Mouse (Mus musculus) layer of hippocampus, adult 11-12 months (tissue): ENCODE results near the gene Tyrobp.
A peak's percentile ranks its signal among the peaks of the same experiment; 100 is the strongest.

ENCODE experiments used
- DNase-seq: peaks from one replicate; pipeline ENCODE4 v3.0.0; 2022; ENCODE audit warnings: low spot score

Tyrobp gene

GRCm38 (mm10) chr7:30413596-30413995 lies at the start of gene Tyrobp:
Gene Tyrobp (plus strand): TSS chr7:30413760.
- no peak for DNase-seq

DNA sequence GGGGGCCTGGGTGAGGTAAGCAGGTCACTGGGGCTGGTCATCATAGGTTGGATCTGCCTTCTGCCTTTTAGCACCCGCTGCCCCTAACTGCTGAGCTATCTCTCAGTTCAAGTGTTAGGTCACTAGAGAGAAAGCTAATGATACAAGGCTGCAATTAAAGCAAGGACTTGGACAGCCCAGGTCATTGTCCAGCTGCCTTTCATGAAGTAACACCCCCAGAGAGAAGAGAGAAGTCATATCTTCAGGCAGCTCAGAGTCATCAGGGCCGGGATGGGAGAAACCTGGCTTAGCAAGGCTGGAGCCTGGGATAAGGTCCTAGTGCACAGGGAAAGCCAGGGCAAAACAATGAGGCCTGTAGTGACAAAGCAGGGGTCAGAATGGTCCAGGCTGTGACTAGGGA lies 46.1 kb upstream of the Tyrobp start:
- DNase-seq: no peak

- DNase-seq: peak; percentile 97
Measured at GRCm38 (mm10) chr7:30373501-30373962, 40.0 kb upstream of the Tyrobp start.

DNA sequence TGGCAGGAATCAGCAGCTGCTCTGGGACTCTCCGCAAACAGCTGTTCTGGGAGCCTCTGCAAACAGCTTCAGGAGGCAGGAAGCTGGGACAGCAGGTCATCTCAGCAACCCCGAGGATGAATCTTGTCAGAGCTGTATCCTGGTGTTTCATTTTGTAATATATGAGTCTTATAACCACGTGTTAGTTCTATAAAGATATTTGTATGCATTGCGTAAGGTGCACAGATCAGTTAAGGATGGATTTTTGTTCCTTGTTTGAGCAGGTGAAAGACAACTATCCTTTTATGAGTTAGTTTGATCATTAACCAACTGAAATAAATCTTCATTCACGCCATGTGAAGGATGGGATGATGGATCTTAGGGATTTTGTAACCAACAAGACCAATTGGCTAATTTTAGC lies 33.5 kb upstream of the Tyrobp start:
- no peak for DNase-seq

- DNase-seq: no peak
Measured at GRCm38 (mm10) chr7:30384106-30384505, 29.5 kb upstream of the Tyrobp start.

GRCm38 (mm10) chr7:30392746-30393520 lies 20.6 kb upstream of the Tyrobp start:
- no peak for DNase-seq

DNA sequence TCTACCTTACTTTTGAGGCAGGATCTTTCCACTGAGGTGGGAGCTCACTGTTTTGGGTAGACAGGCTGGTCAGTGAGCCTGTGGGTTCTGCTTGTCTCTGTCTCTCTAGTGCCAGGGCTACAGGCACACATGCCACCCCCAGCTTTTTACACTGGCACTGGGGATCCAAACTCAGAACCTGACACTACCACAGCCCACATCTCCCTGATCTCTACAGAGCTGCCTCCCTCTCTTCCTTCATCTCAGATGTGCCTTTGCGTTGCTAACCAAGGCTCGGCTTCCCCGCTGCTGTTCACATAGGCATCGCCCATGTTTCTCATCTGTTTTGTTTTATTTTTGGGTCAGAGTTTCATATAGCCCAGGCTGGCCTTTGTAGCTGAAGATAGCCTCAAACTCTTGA lies 19.9 kb upstream of the Tyrobp start:
- DNase-seq: no peak

DNA sequence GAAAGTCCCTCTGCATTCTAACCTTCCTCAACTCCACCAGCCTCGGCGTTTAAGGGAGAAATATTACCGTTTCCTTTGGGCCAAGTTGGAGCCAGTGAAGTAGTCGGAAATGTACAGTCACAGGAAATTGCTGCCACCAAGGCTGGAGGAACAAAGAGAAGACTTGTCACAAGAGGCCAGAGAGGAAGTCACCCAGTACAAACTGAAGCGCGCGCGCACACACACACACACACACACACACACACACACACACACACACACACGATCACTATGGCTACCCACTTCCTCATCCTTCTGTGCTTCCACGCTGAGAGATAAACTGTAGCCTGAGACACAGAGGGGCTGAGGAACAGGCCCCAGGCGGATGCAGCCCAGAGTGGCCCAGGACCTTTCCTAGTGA lies 19.2 kb upstream of the Tyrobp start:
- peak; percentile 45 for DNase-seq

GRCm38 (mm10) chr7:30394871-30395270 lies 18.7 kb upstream of the Tyrobp start:
- no peak for DNase-seq

DNA sequence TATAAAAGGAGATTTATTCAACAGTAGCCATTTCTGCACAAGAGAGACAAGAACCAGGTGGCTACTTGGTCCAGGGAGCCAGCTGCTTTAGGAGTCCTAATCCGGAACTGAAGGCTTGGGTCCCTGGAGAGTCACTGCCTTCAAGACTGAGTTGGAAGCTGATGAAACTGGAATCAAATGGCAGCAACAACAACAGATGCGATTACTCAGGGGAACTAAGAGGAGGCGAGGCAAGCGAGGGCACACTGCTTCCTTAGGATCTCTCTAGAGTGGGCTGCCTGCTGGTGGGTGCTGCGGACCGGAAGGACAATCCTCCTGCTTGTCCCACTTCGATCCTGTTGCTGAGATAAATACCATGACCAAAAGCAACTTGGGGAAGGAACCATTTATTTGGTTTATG lies 13.9 kb upstream of the Tyrobp start:
- DNase-seq: no peak

GRCm38 (mm10) chr7:30402343-30402742 lies 11.2 kb upstream of the Tyrobp start:
- no peak for DNase-seq

DNA sequence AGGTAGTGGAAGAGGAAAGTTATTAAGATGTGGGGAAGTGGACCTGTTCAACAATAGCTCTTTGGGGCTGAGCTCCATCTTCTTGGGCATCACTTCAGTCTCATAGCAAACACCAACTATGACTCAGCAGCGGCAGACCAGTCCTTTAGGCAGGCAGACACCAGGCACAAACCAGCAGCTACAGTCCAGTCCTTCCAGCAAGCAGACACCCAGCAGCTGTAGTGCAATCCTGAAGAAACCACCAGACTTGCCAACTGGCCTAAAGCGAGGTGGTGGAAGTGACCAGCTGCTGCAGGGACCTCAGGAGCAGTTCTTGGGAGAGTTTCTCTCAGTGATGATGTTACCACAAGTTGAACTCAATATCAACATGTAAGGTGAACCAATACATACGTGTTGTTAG lies 4.9 kb upstream of the Tyrobp start:
- no peak for DNase-seq

DNA sequence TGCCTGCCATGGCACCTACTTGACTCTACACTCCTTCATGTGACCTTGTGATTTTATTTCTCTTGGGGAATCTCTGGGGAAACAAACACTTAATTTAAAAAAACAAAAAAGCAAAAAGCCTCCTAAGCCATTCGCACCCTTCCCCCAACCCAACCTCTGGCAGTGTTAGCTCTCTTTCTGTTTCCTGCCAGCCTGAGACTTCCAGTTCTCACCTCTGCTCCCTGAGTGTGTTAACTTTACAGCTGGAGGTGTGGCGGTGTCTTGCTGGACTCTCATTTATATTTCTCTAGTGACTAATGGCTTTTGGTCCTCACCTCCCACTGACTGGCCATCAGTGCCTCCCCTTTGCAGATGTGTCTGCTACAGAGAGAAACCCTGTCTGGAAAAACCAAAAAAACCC lies 3.8 kb upstream of the Tyrobp start:
- no peak for DNase-seq

GRCm38 (mm10) chr7:30411023-30411422 lies 2.5 kb upstream of the Tyrobp start:
- no peak for DNase-seq

GRCm38 (mm10) chr7:30412735-30413147 lies 819 bp upstream of the Tyrobp start:
- peak; percentile 42 for DNase-seq

DNA sequence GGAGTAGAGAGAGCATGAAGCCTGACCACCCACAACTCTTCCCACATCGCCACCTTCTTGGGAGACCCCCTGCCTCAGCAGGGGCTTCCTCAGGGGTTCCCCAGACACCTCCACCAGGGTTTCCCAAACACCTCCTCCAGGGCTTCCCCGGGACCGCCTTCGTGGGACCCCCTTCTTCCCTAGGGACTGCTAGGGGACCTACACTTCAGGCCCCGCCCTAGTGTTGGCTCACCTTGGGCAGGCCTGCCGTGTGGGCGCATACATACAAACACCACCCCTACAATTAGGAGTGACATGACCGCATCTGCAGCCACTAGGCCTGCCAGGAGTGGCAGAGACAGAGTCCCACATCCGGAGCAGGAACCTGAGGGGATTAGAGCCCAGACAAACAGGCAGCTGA lies 4.3 kb downstream of the Tyrobp start:
- DNase-seq: no peak

GRCm38 (mm10) chr7:30419561-30420499 lies 6.3 kb downstream of the Tyrobp start, which contains the start of gene Hcst:
Gene Hcst (minus strand): TSS chr7:30419854.
- no peak for DNase-seq

DNA sequence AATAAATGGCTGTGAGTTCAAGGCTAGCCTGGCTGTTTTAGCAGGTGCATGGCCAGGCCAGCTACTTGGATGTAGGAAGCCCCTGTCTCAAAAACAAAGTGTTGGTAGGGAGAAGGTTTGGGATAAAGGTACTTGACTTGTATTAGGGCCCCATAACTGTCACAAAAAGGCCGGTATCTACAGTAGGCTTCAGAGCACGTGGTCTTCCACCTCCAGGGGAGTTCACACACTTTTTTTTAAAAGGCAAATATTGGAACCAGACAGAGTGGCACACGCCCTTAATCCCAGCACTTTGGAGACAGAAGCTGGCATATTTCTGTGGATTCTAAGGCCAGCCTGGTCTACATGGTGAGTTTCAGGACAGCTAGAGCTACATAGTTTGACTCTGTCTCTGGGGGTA lies 7.1 kb downstream of the Tyrobp start:
- no peak for DNase-seq

DNA sequence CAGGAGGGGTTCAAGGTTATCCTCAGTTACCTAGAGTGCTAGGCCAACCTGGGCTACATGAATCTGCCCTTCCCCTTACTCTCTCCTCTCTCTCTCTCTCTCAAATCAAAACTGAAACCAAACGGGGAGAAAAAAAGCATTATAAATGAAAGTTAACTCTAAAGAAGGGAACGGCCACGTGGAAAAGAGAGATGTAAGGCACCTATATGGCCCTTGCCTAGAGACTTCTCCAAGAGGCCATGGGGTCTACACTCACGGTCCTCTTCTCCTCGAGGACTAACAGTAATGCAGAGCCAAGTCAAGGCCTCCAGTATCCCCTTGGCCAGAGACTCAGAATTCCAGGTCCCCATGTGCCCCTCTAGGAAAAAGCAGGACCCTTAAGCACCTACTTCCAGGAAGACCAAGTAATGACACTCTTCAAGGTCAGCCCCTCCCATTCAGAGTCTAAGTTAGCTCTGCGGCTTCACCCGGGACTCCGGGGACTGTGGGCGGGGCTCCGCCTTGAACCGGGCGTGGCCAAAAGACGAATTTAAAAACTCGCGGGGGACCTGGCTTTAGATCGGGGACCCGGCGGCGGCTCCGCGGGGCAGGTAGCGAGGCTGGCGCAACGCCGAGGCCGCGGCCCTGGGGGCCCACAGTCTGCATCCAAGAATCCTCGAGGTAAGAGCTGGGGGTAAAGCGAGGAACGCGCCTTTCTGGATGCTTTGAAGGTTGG lies 7.8 kb downstream of the Tyrobp start, which contains the start of gene Nfkbid:
Gene Nfkbid, plus strand, starts transcription at position 558 of the 715 bp plus-strand sequence.
- peak; percentile 56 for DNase-seq

- DNase-seq: peak; percentile 93
Measured at GRCm38 (mm10) chr7:30421890-30422435, 8.4 kb downstream of the Tyrobp start.

DNA sequence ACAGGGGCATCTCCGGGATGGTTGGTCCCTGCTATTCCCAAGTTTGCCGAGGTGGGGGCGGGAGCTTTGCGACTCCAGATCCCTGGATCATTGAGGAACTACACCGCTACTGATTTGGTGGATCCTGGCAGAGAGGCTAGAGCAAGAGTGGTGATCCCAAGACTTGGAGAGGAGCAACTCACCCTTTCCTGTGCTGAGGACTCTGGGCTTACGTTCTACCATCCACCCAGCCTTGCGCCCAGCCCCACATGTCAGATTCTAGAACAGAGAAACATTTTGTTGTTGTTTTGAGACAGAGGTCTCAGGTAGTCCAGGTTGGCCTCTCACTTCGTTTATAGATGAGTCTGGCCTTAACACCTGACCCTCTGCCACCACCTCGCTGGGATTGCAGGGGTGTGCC lies 9.0 kb downstream of the Tyrobp start:
- DNase-seq: no peak
